Comparison of ENCODE assay signal across 9 mouse cellular contexts in the genomic region with DNA sequence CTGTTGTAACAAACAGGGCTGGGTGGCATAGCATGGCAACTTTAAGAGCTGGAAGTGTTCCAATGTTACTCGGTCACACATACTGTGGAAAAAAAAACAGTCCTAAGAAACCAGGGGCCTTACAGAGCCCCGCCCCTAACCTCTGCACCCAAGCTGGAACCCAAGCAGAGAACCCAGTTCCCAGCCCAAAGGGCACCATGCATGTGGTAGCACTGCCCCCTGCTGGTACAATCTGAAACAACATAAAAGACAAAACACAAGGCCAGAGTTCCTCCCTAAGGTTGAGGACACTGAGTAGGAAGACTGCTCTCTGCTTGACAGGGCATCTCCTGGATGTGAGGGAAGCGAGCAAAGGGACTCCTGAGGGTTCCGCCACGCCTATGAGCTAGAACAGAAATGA. TPM values are rescaled to one million over a fixed set of nuclear protein-coding genes. Genes with fewer than 3 reads are reported as not detected.
DNase-seq lines count a peak whose midpoint lies in the region; ATAC-seq and TF ChIP-seq lines count a peak whose summit lies in the region.
"Had no signal": no experiment of that assay in that cellular context is flagged by ENCODE, and none has a peak within 500 bp of the region (broad histone marks: within the 10 kb centered on the region; RNA-seq: fewer than 3 reads in every experiment).

No protein-coding gene starts in this region.

- TF ChIP-seq POLR2A in bone marrow macrophage, adult 2 months (IDR thresholded peaks at IDR 0.05; ENCODE audit: borderline replicate concordance, low read depth, low read length), result no peak

- no peak overlapping the region for H3K27ac ChIP-seq in bone marrow macrophage, adult 2 months (ENCODE audit: insufficient read depth, low read depth, low read length)
- H3K27ac ChIP-seq in embryonic facial prominence, embryonic 14.5 days (replicated peaks; ENCODE audit: low read depth, low read length), result no peak overlapping the region
- H3K27ac ChIP-seq in intestine, postnatal 0 days (ENCODE audit: low read depth, low read length), result no peak overlapping the region
- no peak overlapping the region for H3K27ac ChIP-seq in limb, embryonic 10.5 days

- peak; percentile 84 for TF ChIP-seq CTCF in bone marrow macrophage, adult 2 months (IDR thresholded peaks at IDR 0.05; ENCODE audit: low read depth, low read length)
- TF ChIP-seq CTCF in intestine, postnatal 0 days (IDR thresholded peaks at IDR 0.05; ENCODE audit: low read depth), result peak; percentile 96

- no peaks in the 10 kb centered on the region for H3K4me1 ChIP-seq in bone marrow macrophage, adult 2 months (ENCODE audit: control insufficient read depth, insufficient read depth, low read length)
- H3K4me1 ChIP-seq in embryonic facial prominence, embryonic 14.5 days (ENCODE audit: control insufficient read depth, insufficient read depth, low read length), result no peaks in the 10 kb centered on the region
- H3K4me1 ChIP-seq in intestine, postnatal 0 days (replicated peaks; ENCODE audit: control insufficient read depth, insufficient read depth, low read length), result no peaks in the 10 kb centered on the region
- no peaks in the 10 kb centered on the region for H3K4me1 ChIP-seq in limb, embryonic 10.5 days

- H3K9ac ChIP-seq in embryonic facial prominence, embryonic 14.5 days (ENCODE audit: low read depth, low read length), result no peak overlapping the region
- H3K9ac ChIP-seq in intestine, postnatal 0 days (ENCODE audit: low read depth, low read length), result no peak overlapping the region

- H3K4me3 ChIP-seq in bone marrow macrophage, adult 2 months (ENCODE audit: insufficient read depth, low read length), result no peak overlapping the region
- H3K4me3 ChIP-seq in embryonic facial prominence, embryonic 14.5 days (ENCODE audit: low read depth, low read length), result no peak overlapping the region
- H3K4me3 ChIP-seq in intestine, postnatal 0 days (ENCODE audit: low read depth, low read length), result no peak overlapping the region
- H3K4me3 ChIP-seq in limb, embryonic 10.5 days, result no peak overlapping the region

- no peaks in the 10 kb centered on the region for H3K36me3 ChIP-seq in embryonic facial prominence, embryonic 14.5 days (ENCODE audit: control insufficient read depth, insufficient read depth, low read length)
- H3K36me3 ChIP-seq in intestine, postnatal 0 days (ENCODE audit: control insufficient read depth, insufficient read depth), result no peaks in the 10 kb centered on the region
- H3K36me3 ChIP-seq in limb, embryonic 10.5 days, result no peaks in the 10 kb centered on the region

- no peaks in the 10 kb centered on the region for H3K27me3 ChIP-seq in embryonic facial prominence, embryonic 14.5 days (replicated peaks; ENCODE audit: control insufficient read depth, insufficient read depth, low read length)
- no peaks in the 10 kb centered on the region for H3K27me3 ChIP-seq in intestine, postnatal 0 days (replicated peaks; ENCODE audit: control insufficient read depth, insufficient read depth, low read length)
- H3K27me3 ChIP-seq in limb, embryonic 10.5 days (ENCODE audit: low read depth, poor library complexity, severe bottlenecking), result peaks cover 52% of the 10 kb centered on the region

- no peak for ATAC-seq in embryonic facial prominence, embryonic 14.5 days (ENCODE audit: low read depth)
- ATAC-seq in intestine, postnatal 0 days, result no peak

- DNase-seq in adrenal gland, adult (ENCODE audit: inconsistent age in 2 of 2, low spot score in 1 of 2), result peak; percentile 38 to 90
- no peak for DNase-seq in adrenal gland, adult 8-10 months
- DNase-seq in 3T3-L1 (ENCODE audit: low read depth, low spot score), result peak; percentile 84
- peak; percentile 70 for DNase-seq in embryonic facial prominence, embryonic 14.5 days (ENCODE audit: low spot score)
- peak; percentile 83 for DNase-seq in limb, embryonic 10.5 days (ENCODE audit: low spot score)
- DNase-seq in right cerebral cortex, adult 2 months (ENCODE audit: low spot score in 2 of 2), result peak; percentile 64 to 76

- H3K4me2 ChIP-seq in embryonic facial prominence, embryonic 14.5 days (ENCODE audit: low read depth, low read length), result no peak overlapping the region
- H3K4me2 ChIP-seq in intestine, postnatal 0 days (replicated peaks; ENCODE audit: low read depth), result no peak overlapping the region

- no peaks in the 10 kb centered on the region for H3K9me3 ChIP-seq in embryonic facial prominence, embryonic 14.5 days (ENCODE audit: control insufficient read depth, low read length)
- no peaks in the 10 kb centered on the region for H3K9me3 ChIP-seq in intestine, postnatal 0 days (ENCODE audit: control insufficient read depth)
- H3K9me3 ChIP-seq in limb, embryonic 10.5 days (replicated peaks), result no peaks in the 10 kb centered on the region

- 16% methylated on average over 5 of the region's 5 CpGs for WGBS in embryonic facial prominence, embryonic 14.5 days
- WGBS in intestine, postnatal 0 days, result 19% methylated on average over 5 of the region's 5 CpGs
- WGBS in limb, embryonic 10.5 days, result 26% methylated on average over 5 of the region's 5 CpGs

RNA-seq across cellular contexts. Expression of a gene that starts 14.9 kb away (rescaled TPM):
- total RNA-seq in adrenal gland, adult 8-10 months (2022), result 1 to 10 TPM in 1 of 4 experiments, under 1 TPM in 2, not detected in 1; 0.67 to 2.2 (median 0.91) TPM
- polyA plus RNA-seq in bone marrow macrophage, adult 2 months (2012; ENCODE audit: insufficient read depth, insufficient read length, missing spikeins), result not detected in 2 replicates
- 18.9 and 20.4 TPM in 2 replicates for polyA plus RNA-seq in embryonic facial prominence, embryonic 14.5 days (2014; fragmentation: Nextera tagmentation; extraction: Ambion mirVana)
- polyA plus RNA-seq in intestine, postnatal 0 days (2015; fragmentation: Nextera tagmentation; extraction: Ambion mirVana), result 4.0 and 4.4 TPM in 2 replicates
- 4.2 and 8.0 TPM in 2 replicates for polyA plus RNA-seq in limb, embryonic 10.5 days (2016; fragmentation: Nextera tagmentation; extraction: Ambion mirVana)
- total RNA-seq: hematopoietic stem cell, adult 5-6 weeks had no signal
